Mouse (Mus musculus): ENCODE measurements at regions not wholly inside any gene's neighbourhood (a gene's known extent, or its start where the extent isn't known, plus 50 kb on each side); places are given as distances from the start of the nearest gene placed in this dataset.
A peak's percentile ranks its signal among the peaks of the same experiment; 100 is the strongest.

GRCm38 (mm10) chr4:153557812-153558608 lies 75.4 kb upstream of the Ajap1 start:
- Histone ChIP-seq H3K9ac (ENCODE audit: low read length) (no peak overlapping the region), H3K9me3 (ENCODE audit: control insufficient read depth, low read length) (no peaks in the 10 kb centered on the region), H3K4me2 (ENCODE audit: low read length) (no peak overlapping the region), H3K36me3 (ENCODE audit: control insufficient read depth, insufficient read depth, low read length) (no peaks in the 10 kb centered on the region), H3K4me1 (ENCODE audit: control insufficient read depth in 2 of 2, insufficient read depth in 2 of 2, low read length in 2 of 2) (peaks cover 7 to 16% of the 10 kb centered on the region in 2 experiments), H3K27me3 (ENCODE audit: control insufficient read depth, insufficient read depth, low read length) (peaks cover 11% of the 10 kb centered on the region), H3K4me3 (ENCODE audit: control insufficient read depth in 1 of 2, insufficient read depth in 1 of 2, low read depth in 1 of 2, low read length in 2 of 2) (no peak overlapping the region), H3K27ac (replicated peaks in 1 of 2; ENCODE audit: control insufficient read depth in 1 of 2, insufficient read depth in 1 of 2, low read depth in 2 of 2, low read length in 2 of 2) (no peak overlapping the region)
- ATAC-seq (ENCODE audit: insufficient number of reproducible peaks, insufficient read depth, low FRiP score, low read depth) = no peak
- WGBS = 61% methylated on average over 19 of the region's 19 CpGs

- peak overlapping the region; percentile 24 for H3K4me2 ChIP-seq (ENCODE audit: low read length)
- 62% methylated on average over 4 of the region's 4 CpGs for WGBS
These were observed 77.0 kb upstream of the Ajap1 start for GRCm38 (mm10) chr4:153559568-153559967.

GRCm38 (mm10) chr4:153560193-153560592 lies 77.6 kb upstream of the Ajap1 start:
- Histone ChIP-seq H3K4me3 (ENCODE audit: control insufficient read depth in 1 of 2, insufficient read depth in 1 of 2, low read depth in 1 of 2, low read length in 2 of 2) (no peak overlapping the region), H3K4me2 (ENCODE audit: low read length) (peak overlapping the region; percentile 24), H3K27me3 (ENCODE audit: control insufficient read depth, insufficient read depth, low read length) (peaks cover 3% of the 10 kb centered on the region), H3K9me3 (ENCODE audit: control insufficient read depth, low read length) (no peaks in the 10 kb centered on the region), H3K27ac (replicated peaks in 1 of 2; ENCODE audit: control insufficient read depth in 1 of 2, insufficient read depth in 1 of 2, low read depth in 2 of 2, low read length in 2 of 2) (no peak overlapping the region), H3K4me1 (ENCODE audit: control insufficient read depth in 2 of 2, insufficient read depth in 2 of 2, low read length in 2 of 2) (peaks cover 7 to 16% of the 10 kb centered on the region in 2 experiments), H3K36me3 (ENCODE audit: control insufficient read depth, insufficient read depth, low read length) (no peaks in the 10 kb centered on the region), H3K9ac (ENCODE audit: low read length) (no peak overlapping the region)
- WGBS = 33% methylated on average over 11 of the region's 11 CpGs
- ATAC-seq (ENCODE audit: insufficient number of reproducible peaks, insufficient read depth, low FRiP score, low read depth) = no peak

More at GRCm38 (mm10) chr4:153559568-153559967, 77.0 kb upstream of the Ajap1 start:
- peaks cover 7 to 16% of the 10 kb centered on the region in 2 experiments for H3K4me1 ChIP-seq (ENCODE audit: control insufficient read depth in 2 of 2, insufficient read depth in 2 of 2, low read length in 2 of 2)
- ATAC-seq (ENCODE audit: insufficient number of reproducible peaks, insufficient read depth, low FRiP score, low read depth) = no peak
- no peak overlapping the region for H3K9ac ChIP-seq (ENCODE audit: low read length)
- H3K4me3 ChIP-seq (ENCODE audit: control insufficient read depth in 1 of 2, insufficient read depth in 1 of 2, low read depth in 1 of 2, low read length in 2 of 2) = no peak overlapping the region
- no peaks in the 10 kb centered on the region for H3K9me3 ChIP-seq (ENCODE audit: control insufficient read depth, low read length)
- 0 out of 4 replicates have a peak overlapping the region, but pooled peaks of 1 of the 2 experiments have one; percentile 27 for H3K27ac ChIP-seq (replicated peaks in 1 of 2; ENCODE audit: control insufficient read depth in 1 of 2, insufficient read depth in 1 of 2, low read depth in 2 of 2, low read length in 2 of 2)
- H3K36me3 ChIP-seq (ENCODE audit: control insufficient read depth, insufficient read depth, low read length) = no peaks in the 10 kb centered on the region
- H3K27me3 ChIP-seq (ENCODE audit: control insufficient read depth, insufficient read depth, low read length) = peaks cover 7% of the 10 kb centered on the region

GRCm38 (mm10) chr4:153560956-153561355 lies 78.3 kb upstream of the Ajap1 start:
- ATAC-seq (ENCODE audit: insufficient number of reproducible peaks, insufficient read depth, low FRiP score, low read depth) = no peak
- no peak overlapping the region for H3K4me2 ChIP-seq (ENCODE audit: low read length)
- H3K27me3 ChIP-seq (ENCODE audit: control insufficient read depth, insufficient read depth, low read length) = peaks cover 3% of the 10 kb centered on the region; the same call in 1 of the 2 replicates
- no peak overlapping the region for H3K9ac ChIP-seq (ENCODE audit: low read length)
- WGBS = 52% methylated on average over 6 of the region's 6 CpGs
- no peak overlapping the region for H3K4me3 ChIP-seq (ENCODE audit: control insufficient read depth in 1 of 2, insufficient read depth in 1 of 2, low read depth in 1 of 2, low read length in 2 of 2)
- no peaks in the 10 kb centered on the region for H3K9me3 ChIP-seq (ENCODE audit: control insufficient read depth, low read length)
- H3K4me1 ChIP-seq (ENCODE audit: control insufficient read depth in 2 of 2, insufficient read depth in 2 of 2, low read length in 2 of 2) = peaks cover 7 to 16% of the 10 kb centered on the region in 2 experiments
- H3K36me3 ChIP-seq (ENCODE audit: control insufficient read depth, insufficient read depth, low read length) = no peaks in the 10 kb centered on the region
- no peak overlapping the region for H3K27ac ChIP-seq (replicated peaks in 1 of 2; ENCODE audit: control insufficient read depth in 1 of 2, insufficient read depth in 1 of 2, low read depth in 2 of 2, low read length in 2 of 2)

GRCm38 (mm10) chr4:153561991-153562390 lies 79.4 kb upstream of the Ajap1 start:
- H3K9me3 ChIP-seq (ENCODE audit: control insufficient read depth, low read length) = no peaks in the 10 kb centered on the region
- WGBS = 82% methylated on average over 3 of the region's 3 CpGs
- no peaks in the 10 kb centered on the region for H3K36me3 ChIP-seq (ENCODE audit: control insufficient read depth, insufficient read depth, low read length)
- H3K27me3 ChIP-seq (ENCODE audit: control insufficient read depth, insufficient read depth, low read length) = peaks cover 8% of the 10 kb centered on the region
- no peak overlapping the region for H3K9ac ChIP-seq (ENCODE audit: low read length)
- H3K4me2 ChIP-seq (ENCODE audit: low read length) = no peak overlapping the region
- ATAC-seq (ENCODE audit: insufficient number of reproducible peaks, insufficient read depth, low FRiP score, low read depth) = no peak
- no peak overlapping the region for H3K4me3 ChIP-seq (ENCODE audit: control insufficient read depth in 1 of 2, insufficient read depth in 1 of 2, low read depth in 1 of 2, low read length in 2 of 2)
- no peak overlapping the region for H3K27ac ChIP-seq (replicated peaks in 1 of 2; ENCODE audit: control insufficient read depth in 1 of 2, insufficient read depth in 1 of 2, low read depth in 2 of 2, low read length in 2 of 2)
- H3K4me1 ChIP-seq (ENCODE audit: control insufficient read depth in 2 of 2, insufficient read depth in 2 of 2, low read length in 2 of 2) = peaks cover 7 to 16% of the 10 kb centered on the region in 2 experiments

GRCm38 (mm10) chr4:153567329-153567973 lies 84.8 kb upstream of the Ajap1 start:
- Histone ChIP-seq H3K36me3 (ENCODE audit: control insufficient read depth, insufficient read depth, low read length) (no peaks in the 10 kb centered on the region), H3K9ac (ENCODE audit: low read length) (no peak overlapping the region), H3K4me3 (ENCODE audit: control insufficient read depth in 1 of 2, insufficient read depth in 1 of 2, low read depth in 1 of 2, low read length in 2 of 2) (no peak overlapping the region), H3K27ac (replicated peaks in 1 of 2; ENCODE audit: control insufficient read depth in 1 of 2, insufficient read depth in 1 of 2, low read depth in 2 of 2, low read length in 2 of 2) (no peak overlapping the region), H3K4me1 (ENCODE audit: control insufficient read depth in 2 of 2, insufficient read depth in 2 of 2, low read length in 2 of 2) (no peaks in the 10 kb centered on the region), H3K4me2 (ENCODE audit: low read length) (no peak overlapping the region), H3K9me3 (ENCODE audit: control insufficient read depth, low read length) (no peaks in the 10 kb centered on the region), H3K27me3 (ENCODE audit: control insufficient read depth, insufficient read depth, low read length) (peaks cover 6% of the 10 kb centered on the region)
- no peak for ATAC-seq (ENCODE audit: insufficient number of reproducible peaks, insufficient read depth, low FRiP score, low read depth)
- WGBS = 42% methylated on average over 2 of the region's 2 CpGs

GRCm38 (mm10) chr4:153573180-153573769 lies 90.7 kb upstream of the Ajap1 start:
- no peak for ATAC-seq (ENCODE audit: insufficient number of reproducible peaks, insufficient read depth, low FRiP score, low read depth)
- Histone ChIP-seq H3K4me3 (ENCODE audit: control insufficient read depth in 1 of 2, insufficient read depth in 1 of 2, low read depth in 1 of 2, low read length in 2 of 2) (no peak overlapping the region), H3K9ac (ENCODE audit: low read length) (no peak overlapping the region), H3K27me3 (ENCODE audit: control insufficient read depth, insufficient read depth, low read length) (no peaks in the 10 kb centered on the region; the same call in 1 of the 2 replicates), H3K36me3 (ENCODE audit: control insufficient read depth, insufficient read depth, low read length) (no peaks in the 10 kb centered on the region), H3K4me1 (ENCODE audit: control insufficient read depth in 2 of 2, insufficient read depth in 2 of 2, low read length in 2 of 2) (no peaks in the 10 kb centered on the region), H3K4me2 (ENCODE audit: low read length) (no peak overlapping the region), H3K9me3 (ENCODE audit: control insufficient read depth, low read length) (no peaks in the 10 kb centered on the region), H3K27ac (replicated peaks in 1 of 2; ENCODE audit: control insufficient read depth in 1 of 2, insufficient read depth in 1 of 2, low read depth in 2 of 2, low read length in 2 of 2) (no peak overlapping the region)
- WGBS = 44% methylated on average over 9 of the region's 9 CpGs

Data from heart, embryonic 14.5 days (tissue).